Mouse (Mus musculus): ENCODE measurements around the gene Ftl1.

GRCm38 (mm10) chr7:45433835-45434202 is 25.9 kb downstream of the Ftl1 start:
- TF ChIP-seq GATA1 (IDR thresholded peaks at IDR 0.05; ENCODE audit: low read length) (no peak), TAL1 (IDR thresholded peaks at IDR 0.05; ENCODE audit: low read length) (no peak)
